Mouse (Mus musculus): ENCODE measurements around the gene Dach1. TPM values are rescaled to one million over a fixed set of nuclear protein-coding genes. Genes with fewer than 3 reads are reported as not detected.

Dach1 gene
- polyA plus RNA-seq, 1 experiment from 2014 or later = 16.5 TPM

- Histone ChIP-seq H3K4me1 (ENCODE audit: control insufficient read depth, insufficient read depth, low read length) (peaks cover 10% of the 10 kb centered on the region), H3K9ac (ENCODE audit: low read length) (no peak overlapping the region), H3K9me3 (ENCODE audit: control insufficient read depth, low read length) (no peaks in the 10 kb centered on the region), H3K4me2 (ENCODE audit: low read depth, severe bottlenecking) (no peak overlapping the region), H3K27ac (replicated peaks; ENCODE audit: low read depth, low read length) (no peak overlapping the region), H3K27me3 (ENCODE audit: control insufficient read depth, insufficient read depth, low read length) (no peaks in the 10 kb centered on the region), H3K4me3 (ENCODE audit: low read depth, low read length) (no peak overlapping the region), H3K36me3 (ENCODE audit: control insufficient read depth, insufficient read depth, low read length) (no peaks in the 10 kb centered on the region)
- WGBS = 21% methylated on average over 4 of the region's 4 CpGs
- DNase-seq (ENCODE audit: low spot score) (no peak), ATAC-seq (ENCODE audit: insufficient number of reproducible peaks, low FRiP score, low TSS enrichment, low read depth) (no peak)
These were observed 35.0 kb downstream of the Dach1 start for GRCm38 (mm10) chr14:98134546-98134945.

GRCm38 (mm10) chr14:98123032-98123431 lies 46.5 kb downstream of the Dach1 start:
- WGBS = 63% methylated on average over 1 of the region's 1 CpGs
- ATAC-seq (ENCODE audit: insufficient number of reproducible peaks, low FRiP score, low TSS enrichment, low read depth) = no peak
- no peaks in the 10 kb centered on the region for H3K36me3 ChIP-seq (ENCODE audit: control insufficient read depth, insufficient read depth, low read length)

GRCm38 (mm10) chr14:98116627-98117026 lies 52.9 kb downstream of the Dach1 start:
- ATAC-seq (ENCODE audit: insufficient number of reproducible peaks, low FRiP score, low TSS enrichment, low read depth) (no peak), DNase-seq (ENCODE audit: low spot score) (no peak)
- H3K9me3 ChIP-seq (ENCODE audit: control insufficient read depth, low read length) = no peaks in the 10 kb centered on the region
- no peak overlapping the region for H3K27ac ChIP-seq (replicated peaks; ENCODE audit: low read depth, low read length)
- WGBS = 37% methylated on average over 1 of the region's 1 CpGs
- no peaks in the 10 kb centered on the region for H3K27me3 ChIP-seq (ENCODE audit: control insufficient read depth, insufficient read depth, low read length)
- no peaks in the 10 kb centered on the region for H3K36me3 ChIP-seq (ENCODE audit: control insufficient read depth, insufficient read depth, low read length)
- H3K9ac ChIP-seq (ENCODE audit: low read length) = no peak overlapping the region
- H3K4me3 ChIP-seq (ENCODE audit: low read depth, low read length) = no peak overlapping the region
- H3K4me2 ChIP-seq (ENCODE audit: low read depth, severe bottlenecking) = no peak overlapping the region
- H3K4me1 ChIP-seq (ENCODE audit: control insufficient read depth, insufficient read depth, low read length) = no peaks in the 10 kb centered on the region

More at GRCm38 (mm10) chr14:98123032-98123431, 46.5 kb downstream of the Dach1 start:
- no peak for DNase-seq (ENCODE audit: low spot score)
- Histone ChIP-seq H3K4me1 (ENCODE audit: control insufficient read depth, insufficient read depth, low read length) (no peaks in the 10 kb centered on the region), H3K27me3 (ENCODE audit: control insufficient read depth, insufficient read depth, low read length) (no peaks in the 10 kb centered on the region), H3K9ac (ENCODE audit: low read length) (no peak overlapping the region), H3K4me3 (ENCODE audit: low read depth, low read length) (no peak overlapping the region), H3K4me2 (ENCODE audit: low read depth, severe bottlenecking) (no peak overlapping the region), H3K9me3 (ENCODE audit: control insufficient read depth, low read length) (no peaks in the 10 kb centered on the region), H3K27ac (replicated peaks; ENCODE audit: low read depth, low read length) (no peak overlapping the region)

GRCm38 (mm10) chr14:98113106-98113505 lies 56.5 kb downstream of the Dach1 start:
- Histone ChIP-seq H3K4me3 (ENCODE audit: low read depth, low read length) (no peak overlapping the region), H3K4me1 (ENCODE audit: control insufficient read depth, insufficient read depth, low read length) (no peaks in the 10 kb centered on the region), H3K36me3 (ENCODE audit: control insufficient read depth, insufficient read depth, low read length) (no peaks in the 10 kb centered on the region), H3K9me3 (ENCODE audit: control insufficient read depth, low read length) (no peaks in the 10 kb centered on the region), H3K27ac (replicated peaks; ENCODE audit: low read depth, low read length) (no peak overlapping the region), H3K4me2 (ENCODE audit: low read depth, severe bottlenecking) (no peak overlapping the region), H3K27me3 (ENCODE audit: control insufficient read depth, insufficient read depth, low read length) (no peaks in the 10 kb centered on the region), H3K9ac (ENCODE audit: low read length) (no peak overlapping the region)
- ATAC-seq (ENCODE audit: insufficient number of reproducible peaks, low FRiP score, low TSS enrichment, low read depth) (no peak), DNase-seq (ENCODE audit: low spot score) (no peak)
- WGBS = 78% methylated on average over 1 of the region's 1 CpGs

GRCm38 (mm10) chr14:98109929-98110328 lies 59.6 kb downstream of the Dach1 start:
- Histone ChIP-seq H3K27me3 (ENCODE audit: control insufficient read depth, insufficient read depth, low read length) (no peaks in the 10 kb centered on the region), H3K4me2 (ENCODE audit: low read depth, severe bottlenecking) (no peak overlapping the region), H3K36me3 (ENCODE audit: control insufficient read depth, insufficient read depth, low read length) (no peaks in the 10 kb centered on the region), H3K27ac (replicated peaks; ENCODE audit: low read depth, low read length) (no peak overlapping the region), H3K4me1 (ENCODE audit: control insufficient read depth, insufficient read depth, low read length) (no peaks in the 10 kb centered on the region), H3K9ac (ENCODE audit: low read length) (no peak overlapping the region), H3K4me3 (ENCODE audit: low read depth, low read length) (no peak overlapping the region), H3K9me3 (ENCODE audit: control insufficient read depth, low read length) (no peaks in the 10 kb centered on the region)
- 96% methylated on average over 2 of the region's 2 CpGs for WGBS
- ATAC-seq (ENCODE audit: insufficient number of reproducible peaks, low FRiP score, low TSS enrichment, low read depth) (no peak), DNase-seq (ENCODE audit: low spot score) (no peak)

GRCm38 (mm10) chr14:98108764-98109163 lies 60.8 kb downstream of the Dach1 start:
- H3K27ac ChIP-seq (replicated peaks; ENCODE audit: low read depth, low read length) = no peak overlapping the region
- no peaks in the 10 kb centered on the region for H3K9me3 ChIP-seq (ENCODE audit: control insufficient read depth, low read length)
- WGBS = 23% methylated on average over 3 of the region's 3 CpGs
- DNase-seq (ENCODE audit: low spot score) (no peak), ATAC-seq (ENCODE audit: insufficient number of reproducible peaks, low FRiP score, low TSS enrichment, low read depth) (no peak)
- H3K4me2 ChIP-seq (ENCODE audit: low read depth, severe bottlenecking) = no peak overlapping the region
- no peaks in the 10 kb centered on the region for H3K27me3 ChIP-seq (ENCODE audit: control insufficient read depth, insufficient read depth, low read length)
- no peak overlapping the region for H3K4me3 ChIP-seq (ENCODE audit: low read depth, low read length)
- H3K36me3 ChIP-seq (ENCODE audit: control insufficient read depth, insufficient read depth, low read length) = no peaks in the 10 kb centered on the region
- no peak overlapping the region for H3K9ac ChIP-seq (ENCODE audit: low read length)
- H3K4me1 ChIP-seq (ENCODE audit: control insufficient read depth, insufficient read depth, low read length) = no peaks in the 10 kb centered on the region

- H3K27ac ChIP-seq (replicated peaks; ENCODE audit: low read depth, low read length) = no peak overlapping the region
- no peak overlapping the region for H3K4me2 ChIP-seq (ENCODE audit: low read depth, severe bottlenecking)
- H3K4me1 ChIP-seq (ENCODE audit: control insufficient read depth, insufficient read depth, low read length) = no peaks in the 10 kb centered on the region
- H3K9me3 ChIP-seq (ENCODE audit: control insufficient read depth, low read length) = no peaks in the 10 kb centered on the region
- ATAC-seq (ENCODE audit: insufficient number of reproducible peaks, low FRiP score, low TSS enrichment, low read depth) = no peak
- H3K27me3 ChIP-seq (ENCODE audit: control insufficient read depth, insufficient read depth, low read length) = no peaks in the 10 kb centered on the region
- no peak for DNase-seq (ENCODE audit: low spot score)
- H3K4me3 ChIP-seq (ENCODE audit: low read depth, low read length) = no peak overlapping the region
- H3K9ac ChIP-seq (ENCODE audit: low read length) = no peak overlapping the region
- no peaks in the 10 kb centered on the region for H3K36me3 ChIP-seq (ENCODE audit: control insufficient read depth, insufficient read depth, low read length)
These were observed 63.4 kb downstream of the Dach1 start for GRCm38 (mm10) chr14:98106208-98106607.

- ATAC-seq (ENCODE audit: insufficient number of reproducible peaks, low FRiP score, low TSS enrichment, low read depth) (no peak), DNase-seq (ENCODE audit: low spot score) (no peak)
- H3K4me1 ChIP-seq (ENCODE audit: control insufficient read depth, insufficient read depth, low read length) = no peaks in the 10 kb centered on the region
- no peak overlapping the region for H3K27ac ChIP-seq (replicated peaks; ENCODE audit: low read depth, low read length)
- no peaks in the 10 kb centered on the region for H3K36me3 ChIP-seq (ENCODE audit: control insufficient read depth, insufficient read depth, low read length)
- no peak overlapping the region for H3K4me3 ChIP-seq (ENCODE audit: low read depth, low read length)
- H3K27me3 ChIP-seq (ENCODE audit: control insufficient read depth, insufficient read depth, low read length) = no peaks in the 10 kb centered on the region
- WGBS = 48% methylated on average over 10 of the region's 10 CpGs
- H3K4me2 ChIP-seq (ENCODE audit: low read depth, severe bottlenecking) = no peak overlapping the region
- H3K9ac ChIP-seq (ENCODE audit: low read length) = no peak overlapping the region
- no peaks in the 10 kb centered on the region for H3K9me3 ChIP-seq (ENCODE audit: control insufficient read depth, low read length)
These were observed 65.1 kb downstream of the Dach1 start for GRCm38 (mm10) chr14:98104314-98104955.

GRCm38 (mm10) chr14:98095229-98095628 lies 74.3 kb downstream of the Dach1 start:
- no peaks in the 10 kb centered on the region for H3K4me1 ChIP-seq (ENCODE audit: control insufficient read depth, insufficient read depth, low read length)
- no peak overlapping the region for H3K27ac ChIP-seq (replicated peaks; ENCODE audit: low read depth, low read length)
- no peak overlapping the region for H3K4me3 ChIP-seq (ENCODE audit: low read depth, low read length)
- H3K27me3 ChIP-seq (ENCODE audit: control insufficient read depth, insufficient read depth, low read length) = no peaks in the 10 kb centered on the region
- H3K9ac ChIP-seq (ENCODE audit: low read length) = no peak overlapping the region
- no peaks in the 10 kb centered on the region for H3K36me3 ChIP-seq (ENCODE audit: control insufficient read depth, insufficient read depth, low read length)
- no peak overlapping the region for H3K4me2 ChIP-seq (ENCODE audit: low read depth, severe bottlenecking)
- WGBS = 50% methylated on average over 4 of the region's 4 CpGs
- H3K9me3 ChIP-seq (ENCODE audit: control insufficient read depth, low read length) = no peaks in the 10 kb centered on the region
- no peak for DNase-seq (ENCODE audit: low spot score)
- ATAC-seq (ENCODE audit: insufficient number of reproducible peaks, low FRiP score, low TSS enrichment, low read depth) = no peak
